Mouse (Mus musculus): Measurements from ENCODE around the gene Mrps36. TPM values are rescaled to one million over a fixed set of nuclear protein-coding genes. Genes with fewer than 3 reads are reported as not detected.
"Not testable (repeated sequence)": the region's sequence is repeated elsewhere in the genome, so short reads cannot be mapped to it uniquely, and the experiment has no call there.

Mrps36 gene
- 10 to 100 TPM; 65.3 to 65.6 TPM for total RNA-seq (2021)

GRCm38 (mm10) chr13:100744036-100744744 is at the start of gene Mrps36:
Mrps36 (minus strand) TSS chr13:100744659.
- DNase-seq (ENCODE audit: extremely low spot score in 1 of 2, low spot score in 2 of 2): peak; percentile 87 to 94
- intact Hi-C loops (cut with DNase I): no loop called here

GRCm38 (mm10) chr13:100789083-100789482 is 44.6 kb upstream of the Mrps36 start:
- DNase-seq (ENCODE audit: extremely low spot score in 1 of 2, low spot score in 2 of 2): no peak
- intact Hi-C loops (cut with DNase I): no loop called here

GRCm38 (mm10) chr13:100788057-100788456 is 43.6 kb upstream of the Mrps36 start:
- intact Hi-C loops (cut with DNase I); DNase-seq (ENCODE audit: extremely low spot score in 1 of 2, low spot score in 2 of 2): not testable (repeated sequence)

GRCm38 (mm10) chr13:100787316-100788010 is 43.0 kb upstream of the Mrps36 start:
- no peak for DNase-seq (ENCODE audit: extremely low spot score in 1 of 2, low spot score in 2 of 2)
- intact Hi-C loops (cut with DNase I): no loop called here

- intact Hi-C loops (cut with DNase I): no loop called here
- DNase-seq (ENCODE audit: extremely low spot score in 1 of 2, low spot score in 2 of 2): peak; percentile 90 to 95
Measured at GRCm38 (mm10) chr13:100786414-100786867, 42.0 kb upstream of the Mrps36 start, which contains the start of gene Ccnb1. Ccnb1 (minus strand) TSS chr13:100786570.

GRCm38 (mm10) chr13:100785806-100786413 is 41.5 kb upstream of the Mrps36 start:
- intact Hi-C loops (cut with DNase I): no loop called here
- DNase-seq (ENCODE audit: extremely low spot score in 1 of 2, low spot score in 2 of 2): no peak

- intact Hi-C loops (cut with DNase I): no loop called here
- no peak for DNase-seq (ENCODE audit: extremely low spot score in 1 of 2, low spot score in 2 of 2)
Measured at GRCm38 (mm10) chr13:100777491-100777890, 33.0 kb upstream of the Mrps36 start.

GRCm38 (mm10) chr13:100776710-100777109 is 32.3 kb upstream of the Mrps36 start:
- DNase-seq (ENCODE audit: extremely low spot score in 1 of 2, low spot score in 2 of 2): no peak
- intact Hi-C loops (cut with DNase I): no loop called here

GRCm38 (mm10) chr13:100776056-100776419 is 31.6 kb upstream of the Mrps36 start:
- intact Hi-C loops (cut with DNase I): no loop called here
- DNase-seq (ENCODE audit: extremely low spot score in 1 of 2, low spot score in 2 of 2): no peak

GRCm38 (mm10) chr13:100775252-100776055 is 31.0 kb upstream of the Mrps36 start, which contains the start of gene Cenph:
Cenph (minus strand) TSS chr13:100775899.
- DNase-seq (ENCODE audit: extremely low spot score in 1 of 2, low spot score in 2 of 2): peak; percentile 80 to 91
- intact Hi-C loops (cut with DNase I): no loop called here

- DNase-seq (ENCODE audit: extremely low spot score in 1 of 2, low spot score in 2 of 2): no peak
- intact Hi-C loops (cut with DNase I): no loop called here
Measured at GRCm38 (mm10) chr13:100774704-100775103, 30.2 kb upstream of the Mrps36 start.

- intact Hi-C loops (cut with DNase I): no loop called here
- DNase-seq (ENCODE audit: extremely low spot score in 1 of 2, low spot score in 2 of 2): no peak
Measured at GRCm38 (mm10) chr13:100755329-100755728, 10.9 kb upstream of the Mrps36 start.

GRCm38 (mm10) chr13:100754186-100754585 is 9.7 kb upstream of the Mrps36 start:
- intact Hi-C loops (cut with DNase I): no loop called here
- no peak for DNase-seq (ENCODE audit: extremely low spot score in 1 of 2, low spot score in 2 of 2)

- intact Hi-C loops (cut with DNase I): no loop called here
- no peak for DNase-seq (ENCODE audit: extremely low spot score in 1 of 2, low spot score in 2 of 2)
Measured at GRCm38 (mm10) chr13:100753011-100753410, 8.6 kb upstream of the Mrps36 start.

GRCm38 (mm10) chr13:100752529-100752928 is 8.1 kb upstream of the Mrps36 start:
- DNase-seq (ENCODE audit: extremely low spot score in 1 of 2, low spot score in 2 of 2): no peak
- intact Hi-C loops (cut with DNase I): no loop called here

- intact Hi-C loops (cut with DNase I): no loop called here
- DNase-seq (ENCODE audit: extremely low spot score in 1 of 2, low spot score in 2 of 2): no peak
Measured at GRCm38 (mm10) chr13:100751402-100751801, 6.9 kb upstream of the Mrps36 start.

GRCm38 (mm10) chr13:100750799-100751198 is 6.3 kb upstream of the Mrps36 start:
- intact Hi-C loops (cut with DNase I): no loop called here
- DNase-seq (ENCODE audit: extremely low spot score in 1 of 2, low spot score in 2 of 2): no peak

- no peak for DNase-seq (ENCODE audit: extremely low spot score in 1 of 2, low spot score in 2 of 2)
- intact Hi-C loops (cut with DNase I): no loop called here
Measured at GRCm38 (mm10) chr13:100748638-100749037, 4.2 kb upstream of the Mrps36 start.

- intact Hi-C loops (cut with DNase I): no loop called here
- DNase-seq (ENCODE audit: extremely low spot score in 1 of 2, low spot score in 2 of 2): peak in 1 of 2 experiments; percentile 42
Measured at GRCm38 (mm10) chr13:100746090-100746489, 1.6 kb upstream of the Mrps36 start.

Measured in left cerebral cortex, postnatal 10 days (tissue).